Mouse (Mus musculus) lung, adult 2 months (tissue): Measurements from ENCODE around the gene Slit3. TPM values are rescaled to one million over a fixed set of nuclear protein-coding genes. Genes with fewer than 3 reads are reported as not detected.

ENCODE experiments used
- DNase-seq: peaks from one replicate; pipeline ENCODE4 v3.0.0; 2022
- H3K4me1 ChIP-seq: fragments of 200-500 bp; 2 replicates; pipeline ENCODE4 v1.6.1; 2011; ENCODE audit warnings: low read length; ENCODE audit not compliant: control insufficient read depth, insufficient read depth
- H3K4me3 ChIP-seq: fragments of 200-500 bp; replicated peaks from 2 replicates; pipeline ENCODE3; 2011; ENCODE audit warnings: low read depth, mild to moderate bottlenecking, control low read depth, low read length; ENCODE audit errors: extremely low read depth
- CTCF ChIP-seq: fragments of 200-500 bp; IDR thresholded peaks from 2 replicates; pipeline ENCODE4 v1.5.1; 2011; ENCODE audit warnings: mild to moderate bottlenecking, low read length, control low read depth; ENCODE audit not compliant: insufficient read depth
- POLR2A ChIP-seq: fragments of 200-500 bp; IDR thresholded peaks from 2 replicates; pipeline ENCODE4 v1.6.1; 2011; ENCODE audit warnings: low read depth, mild to moderate bottlenecking, control low read depth, low read length, borderline replicate concordance; ENCODE audit errors: extremely low read depth
- WGBS: fragments of 180-500 bp; shearing (Covaris S2); methylation state at CpG from one replicate; pipeline ENCODE4 v1.1.7; 2018; 5-methylcytosine and 5-hydroxymethylcytosine counted together
- polyA plus RNA-seq: library from polyadenylated mRNA; depleted of rRNA; stranded (reverse); fragments of >200 nt; gene quantifications from 2 replicates; pipeline ENCODE4 v1.2.3, GENCODE M21; 2012

Slit3 gene
- polyA plus RNA-seq, 1 experiment: 69.7 TPM

DNA sequence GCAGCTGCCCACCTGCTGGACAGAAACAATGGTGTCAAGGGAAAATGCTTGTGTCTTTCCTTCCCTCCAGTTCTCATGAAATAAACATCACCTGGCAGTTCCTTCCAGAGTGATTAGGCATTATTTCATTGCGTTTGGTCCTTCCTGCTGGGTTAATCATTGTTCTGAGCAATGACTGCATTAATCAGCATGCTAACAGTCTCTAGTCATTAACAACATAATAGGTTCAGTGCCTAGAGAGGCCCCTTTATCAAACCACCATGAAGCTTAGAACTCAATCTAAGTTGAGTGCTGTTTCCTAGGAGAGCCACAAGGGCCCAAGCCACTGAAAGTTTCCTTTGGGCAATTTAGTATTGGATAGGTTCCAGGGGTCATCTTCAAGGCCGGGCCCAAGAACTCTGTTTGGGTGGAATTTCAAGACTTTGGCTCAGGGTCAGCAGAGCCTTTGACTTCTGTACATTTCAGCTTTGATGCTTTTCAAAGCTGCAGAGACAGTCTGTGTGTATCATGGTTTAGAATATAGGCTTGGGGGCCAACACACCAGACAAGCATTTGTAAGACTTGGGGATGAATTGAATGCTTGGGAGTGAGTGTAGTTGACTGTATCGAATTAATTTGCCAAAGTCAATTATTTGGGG lies 174.3 kb downstream of the Slit3 start:
- Histone ChIP-seq H3K4me3 (no peak overlapping the region), H3K4me1 (peaks cover 2% of the 10 kb centered on the region; the same call in 1 of the 2 replicates)
- TF ChIP-seq CTCF (no peak), POLR2A (no peak)
- WGBS: 63% methylated on average over 3 of the region's 3 CpGs
- DNase-seq: no peak

- peaks cover 2% of the 10 kb centered on the region; the same call in 1 of the 2 replicates for H3K4me1 ChIP-seq
- TF ChIP-seq POLR2A: no peak
- TF ChIP-seq CTCF: no peak
- WGBS: 89% methylated on average over 5 of the region's 5 CpGs
- no peak for DNase-seq
- no peak overlapping the region for H3K4me3 ChIP-seq
These were observed 175.8 kb downstream of the Slit3 start for GRCm38 (mm10) chr11:35296803-35297202.

DNA sequence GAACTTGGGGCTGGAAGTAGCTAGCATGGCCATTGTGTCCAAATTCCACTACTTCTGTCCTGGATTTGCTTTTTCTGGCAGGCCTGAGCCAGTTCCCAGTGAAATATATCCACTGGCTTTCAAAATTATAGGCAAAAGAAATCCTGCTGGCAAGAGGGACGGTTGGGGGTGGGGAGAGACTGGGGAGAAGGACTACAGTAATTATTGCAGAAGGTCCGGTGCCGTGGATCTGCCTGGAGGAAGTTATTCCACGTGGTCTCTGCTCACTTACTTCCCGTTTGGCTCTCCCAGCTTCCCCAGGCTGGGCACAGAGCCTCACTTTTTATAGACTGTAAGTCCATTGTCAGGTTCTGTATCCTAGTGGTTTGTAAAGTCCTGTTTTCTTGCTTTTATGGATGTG lies 176.3 kb downstream of the Slit3 start:
- Histone ChIP-seq H3K4me1 (peaks cover 3% of the 10 kb centered on the region; the same call in 1 of the 2 replicates), H3K4me3 (no peak overlapping the region)
- TF ChIP-seq POLR2A (no peak), CTCF (no peak)
- DNase-seq: no peak
- WGBS: 27% methylated on average over 5 of the region's 5 CpGs

- 95% methylated on average over 2 of the region's 2 CpGs for WGBS
These were observed 177.5 kb downstream of the Slit3 start for GRCm38 (mm10) chr11:35298526-35298925.

DNA sequence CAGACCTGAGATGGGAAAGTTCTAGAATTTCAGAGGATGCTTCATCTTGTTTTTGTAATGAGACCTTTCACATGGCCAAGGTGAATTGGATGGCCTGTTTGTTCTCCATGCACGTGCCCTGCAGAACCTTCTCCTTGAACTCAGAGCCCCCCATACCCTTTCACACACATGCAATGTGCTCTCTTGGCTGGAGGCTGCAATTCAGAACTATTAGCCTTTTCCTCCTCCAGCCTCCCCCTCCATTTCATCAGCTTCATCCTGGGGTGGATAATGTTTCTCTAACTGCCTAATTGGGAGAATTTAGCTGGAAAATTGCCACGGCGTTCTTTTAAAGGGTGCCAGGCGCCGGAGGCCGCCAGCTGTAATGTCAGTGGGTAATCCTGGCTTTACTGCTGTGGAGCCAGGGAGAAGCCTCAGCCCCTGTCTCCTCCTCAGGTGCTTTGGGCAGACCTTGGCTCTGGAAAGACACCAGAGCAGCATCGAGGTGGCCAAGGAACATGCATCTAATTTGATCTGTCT lies 178.9 kb downstream of the Slit3 start:
- TF ChIP-seq POLR2A: no peak
- TF ChIP-seq CTCF: no peak
- Histone ChIP-seq H3K4me1 (peaks cover 4% of the 10 kb centered on the region; the same call in 1 of the 2 replicates), H3K4me3 (no peak overlapping the region)
- DNase-seq: no peak
- WGBS: 88% methylated on average over 7 of the region's 7 CpGs

More at GRCm38 (mm10) chr11:35298526-35298925, 177.5 kb downstream of the Slit3 start:
- no peak overlapping the region for H3K4me3 ChIP-seq
- TF ChIP-seq POLR2A (no peak), CTCF (no peak)
- H3K4me1 ChIP-seq: peaks cover 4% of the 10 kb centered on the region; the same call in 1 of the 2 replicates
- DNase-seq: no peak

GRCm38 (mm10) chr11:35302272-35302671 lies 181.2 kb downstream of the Slit3 start:
- Histone ChIP-seq H3K4me1 (peaks cover 4% of the 10 kb centered on the region; the same call in 1 of the 2 replicates), H3K4me3 (no peak overlapping the region)
- TF ChIP-seq POLR2A (no peak), CTCF (no peak)
- WGBS: 66% methylated on average over 5 of the region's 5 CpGs
- DNase-seq: no peak

- peaks cover 2% of the 10 kb centered on the region; the same call in 1 of the 2 replicates for H3K4me1 ChIP-seq
- no peak overlapping the region for H3K4me3 ChIP-seq
- DNase-seq: no peak
- WGBS: 64% methylated on average over 8 of the region's 8 CpGs
- TF ChIP-seq POLR2A: no peak
- TF ChIP-seq CTCF: no peak
These were observed 183.4 kb downstream of the Slit3 start for GRCm38 (mm10) chr11:35304216-35304975.

- H3K4me3 ChIP-seq: no peak overlapping the region
- no peak for DNase-seq
- H3K4me1 ChIP-seq: peaks cover 2% of the 10 kb centered on the region; the same call in 1 of the 2 replicates
- TF ChIP-seq CTCF: no peak
- no peak for TF ChIP-seq POLR2A
- 77% methylated on average over 5 of the region's 5 CpGs for WGBS
These were observed 184.1 kb downstream of the Slit3 start for GRCm38 (mm10) chr11:35305111-35305510.

GRCm38 (mm10) chr11:35305910-35306309 lies 184.9 kb downstream of the Slit3 start:
- Histone ChIP-seq H3K4me1 (peaks cover 2% of the 10 kb centered on the region; the same call in 1 of the 2 replicates), H3K4me3 (no peak overlapping the region)
- TF ChIP-seq CTCF (no peak), POLR2A (no peak)
- DNase-seq: no peak
- WGBS: 60% methylated on average over 3 of the region's 3 CpGs

- Histone ChIP-seq H3K4me1 (peaks cover 2% of the 10 kb centered on the region; the same call in 1 of the 2 replicates), H3K4me3 (no peak overlapping the region)
- no peak for DNase-seq
- TF ChIP-seq CTCF: no peak
- no peak for TF ChIP-seq POLR2A
- 87% methylated on average over 5 of the region's 5 CpGs for WGBS
These were observed 185.9 kb downstream of the Slit3 start for GRCm38 (mm10) chr11:35306922-35307321.
